Mouse (Mus musculus) lung, embryonic 14.5 days (tissue): ENCODE data around the gene Ndufa8. TPM values are rescaled to one million over a fixed set of nuclear protein-coding genes. Genes with fewer than 3 reads are reported as not detected.

Source experiments
- ATAC-seq: fragments of 200-750 bp; cut with Nextera tagmentation; 2 replicates; pipeline ENCODE4 v1.8.0; 2017; ENCODE audit warnings: mild to moderate bottlenecking, moderate TSS enrichment, moderate library complexity; ENCODE audit not compliant: insufficient read depth
- DNase-seq: peaks from one replicate; pipeline ENCODE4 v3.0.0-alpha.2; 2015
- H3K27ac ChIP-seq: fragments of 300-500 bp; sonication (generic); 2 replicates; pipeline ENCODE4 v1.5.1; 2014; ENCODE audit warnings: low read depth, mild to moderate bottlenecking, moderate library complexity
- H3K27me3 ChIP-seq: fragments of 300-500 bp; sonication (generic); 2 replicates; pipeline ENCODE4 v1.6.1; 2014; ENCODE audit warnings: low read length, control low read depth; ENCODE audit not compliant: insufficient read depth
- H3K36me3 ChIP-seq: fragments of 300-500 bp; sonication (generic); 2 replicates; pipeline ENCODE4 v1.6.1; 2014; ENCODE audit warnings: control low read depth; ENCODE audit not compliant: insufficient read depth
- H3K4me1 ChIP-seq: fragments of 300-500 bp; sonication (generic); 2 replicates; pipeline ENCODE4 v1.6.1; 2014; ENCODE audit warnings: antibody characterized with exemption, control low read depth; ENCODE audit not compliant: insufficient read depth
- H3K4me2 ChIP-seq: fragments of 300-500 bp; sonication (generic); 2 replicates; pipeline ENCODE4 v1.6.1; 2014; ENCODE audit warnings: mild to moderate bottlenecking
- H3K4me3 ChIP-seq: fragments of 300-500 bp; sonication (generic); 2 replicates; pipeline ENCODE4 v1.5.1; 2014; ENCODE audit warnings: low read depth, low read length
- H3K9ac ChIP-seq: fragments of 300-500 bp; sonication (generic); 2 replicates; pipeline ENCODE4 v1.6.1; 2014
- H3K9me3 ChIP-seq: fragments of 300-500 bp; sonication (generic); 2 replicates; pipeline ENCODE4 v1.6.1; 2016; ENCODE audit warnings: low read depth, low read length, control low read depth
- CTCF ChIP-seq: IDR thresholded peaks from 2 replicates; pipeline ENCODE4 v1.5.1; 2016; ENCODE audit warnings: antibody characterized with exemption, low read depth
- WGBS: fragments of 180-500 bp; shearing (Covaris S2); extraction: QIAGEN DNeasy Blood & Tissue Kit; methylation state at CpG from one replicate; pipeline ENCODE4 v1.1.7; 2014; 5-methylcytosine and 5-hydroxymethylcytosine counted together
- polyA plus RNA-seq: library from polyadenylated mRNA; unstranded; fragments of >200 nt; fragmentation: Nextera tagmentation; extraction: Ambion mirVana; gene quantifications from 2 replicates; pipeline ENCODE4 v1.2.1, GENCODE M21; 2014

The Ndufa8 gene
- polyA plus RNA-seq, 1 experiment from 2014 or later: 247 TPM

DNA sequence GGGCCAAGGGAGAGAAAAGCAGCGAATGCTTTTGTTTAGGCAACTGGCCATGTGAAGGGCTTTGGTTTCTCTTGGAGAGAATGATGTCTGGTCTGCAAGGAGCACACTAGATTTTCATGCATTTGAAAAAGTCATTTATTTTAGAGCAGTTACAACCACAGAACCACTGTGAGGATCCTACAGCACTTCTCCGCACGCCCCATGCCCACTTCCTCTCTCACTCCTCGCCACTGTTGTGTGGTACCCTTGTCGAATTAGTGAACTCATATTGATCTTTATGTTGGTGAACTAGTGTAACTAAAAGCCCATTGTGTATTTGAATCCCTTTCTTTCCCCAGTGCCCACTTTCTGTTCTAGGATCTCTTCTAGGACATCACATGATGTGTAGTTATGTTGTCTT lies 26.0 kb upstream of the Ndufa8 start:
- 84% methylated on average over 5 of the region's 5 CpGs for WGBS
- Histone ChIP-seq H3K4me3 (no peak overlapping the region), H3K36me3 (no peaks in the 10 kb centered on the region), H3K4me1 (no peaks in the 10 kb centered on the region), H3K9ac (no peak overlapping the region), H3K27me3 (no peaks in the 10 kb centered on the region), H3K4me2 (no peak overlapping the region), H3K27ac (no peak overlapping the region), H3K9me3 (no peaks in the 10 kb centered on the region)
- no peak for DNase-seq
- TF ChIP-seq CTCF: no peak
- no peak for ATAC-seq

- Histone ChIP-seq H3K36me3 (no peaks in the 10 kb centered on the region), H3K27me3 (no peaks in the 10 kb centered on the region), H3K4me2 (no peak overlapping the region), H3K4me1 (no peaks in the 10 kb centered on the region), H3K9ac (no peak overlapping the region), H3K27ac (no peak overlapping the region), H3K4me3 (no peak overlapping the region), H3K9me3 (no peaks in the 10 kb centered on the region)
- no peak for DNase-seq
- no peak for ATAC-seq
- whole genome bisulfite sequencing: 53% methylated on average over 3 of the region's 3 CpGs
- no peak for TF ChIP-seq CTCF
Measured at GRCm38 (mm10) chr2:36073781-36074180, 24.6 kb upstream of the Ndufa8 start.

- WGBS: 63% methylated on average over 8 of the region's 8 CpGs
- Histone ChIP-seq H3K9me3 (no peaks in the 10 kb centered on the region), H3K27ac (no peak overlapping the region), H3K4me3 (no peak overlapping the region), H3K27me3 (no peaks in the 10 kb centered on the region), H3K36me3 (no peaks in the 10 kb centered on the region), H3K4me2 (no peak overlapping the region), H3K4me1 (no peaks in the 10 kb centered on the region), H3K9ac (no peak overlapping the region)
- DNase-seq (no peak), ATAC-seq (no peak)
- no peak for TF ChIP-seq CTCF
Measured at GRCm38 (mm10) chr2:36071660-36072305, 22.6 kb upstream of the Ndufa8 start.

- WGBS: 67% methylated on average over 9 of the region's 9 CpGs
Measured at GRCm38 (mm10) chr2:36067132-36067531, 17.9 kb upstream of the Ndufa8 start.

GRCm38 (mm10) chr2:36061409-36061808 lies 12.2 kb upstream of the Ndufa8 start:
- H3K36me3 ChIP-seq: no peaks in the 10 kb centered on the region
- no peak overlapping the region for H3K27ac ChIP-seq
- no peaks in the 10 kb centered on the region for H3K9me3 ChIP-seq
- 57% methylated on average over 5 of the region's 5 CpGs for WGBS
- no peak overlapping the region for H3K4me3 ChIP-seq
- DNase-seq (no peak), ATAC-seq (no peak)
- no peak overlapping the region for H3K4me2 ChIP-seq
- H3K27me3 ChIP-seq: no peaks in the 10 kb centered on the region
- TF ChIP-seq CTCF: no peak
- H3K9ac ChIP-seq: no peak overlapping the region
- H3K4me1 ChIP-seq: no peaks in the 10 kb centered on the region

More at GRCm38 (mm10) chr2:36067132-36067531, 17.9 kb upstream of the Ndufa8 start:
- Histone ChIP-seq H3K4me1 (no peaks in the 10 kb centered on the region), H3K9me3 (no peaks in the 10 kb centered on the region), H3K4me2 (no peak overlapping the region), H3K27ac (no peak overlapping the region), H3K9ac (no peak overlapping the region), H3K4me3 (no peak overlapping the region), H3K36me3 (no peaks in the 10 kb centered on the region), H3K27me3 (no peaks in the 10 kb centered on the region)
- TF ChIP-seq CTCF: no peak
- DNase-seq (no peak), ATAC-seq (no peak)

DNA sequence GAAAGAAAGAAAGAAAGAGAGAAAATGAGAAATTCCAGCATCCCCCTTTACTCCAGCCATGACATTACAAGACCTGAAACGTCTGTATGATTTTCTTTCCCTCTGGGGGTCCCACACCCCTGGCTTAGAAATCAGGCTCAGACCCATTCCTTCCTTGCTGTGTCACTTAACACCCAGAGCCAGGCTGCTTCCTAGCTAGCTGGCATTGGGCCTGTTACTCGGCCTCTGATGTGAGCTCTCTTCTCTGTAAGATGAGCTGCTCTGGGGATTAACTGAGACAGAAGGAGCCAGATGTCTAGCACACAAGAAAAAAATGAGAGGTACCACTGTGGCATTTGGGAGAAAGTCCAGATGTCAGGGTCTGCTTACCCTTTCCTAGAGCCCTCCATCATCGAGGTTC lies 7.0 kb upstream of the Ndufa8 start:
- Histone ChIP-seq H3K9ac (no peak overlapping the region), H3K27me3 (no peaks in the 10 kb centered on the region), H3K4me1 (no peaks in the 10 kb centered on the region), H3K4me2 (no peak overlapping the region), H3K36me3 (no peaks in the 10 kb centered on the region), H3K4me3 (no peak overlapping the region), H3K27ac (no peak overlapping the region), H3K9me3 (no peaks in the 10 kb centered on the region)
- WGBS: 26% methylated on average over 3 of the region's 3 CpGs
- no peak for TF ChIP-seq CTCF
- DNase-seq: peak; percentile 31
- no peak for ATAC-seq

DNA sequence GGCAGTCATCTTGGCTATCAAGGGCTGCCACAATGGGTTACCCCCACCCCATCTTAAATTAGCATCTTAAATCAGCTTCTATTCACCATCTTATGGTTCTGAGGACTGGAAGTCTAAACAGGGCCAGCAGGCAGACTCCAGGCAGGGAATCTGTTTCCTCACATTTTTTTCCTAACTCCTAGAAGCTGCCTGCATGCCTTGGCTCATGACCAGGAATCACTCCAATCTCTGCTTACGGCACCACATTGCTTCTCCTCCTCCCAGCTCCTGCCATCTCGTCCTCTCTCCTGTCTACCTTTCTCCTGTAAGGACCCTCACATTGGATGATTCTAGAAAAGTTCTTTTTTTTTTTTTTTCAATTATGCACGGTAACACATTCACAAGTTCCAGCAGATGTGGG lies 4.0 kb upstream of the Ndufa8 start:
- 49% methylated on average over 3 of the region's 3 CpGs for WGBS
- no peak overlapping the region for H3K4me2 ChIP-seq

More for the DNA sequence above, 4.0 kb upstream of the Ndufa8 start:
- Histone ChIP-seq H3K9me3 (no peaks in the 10 kb centered on the region), H3K36me3 (no peaks in the 10 kb centered on the region), H3K4me1 (peaks cover 2% of the 10 kb centered on the region), H3K27ac (no peak overlapping the region), H3K9ac (no peak overlapping the region), H3K27me3 (no peaks in the 10 kb centered on the region), H3K4me3 (no peak overlapping the region)
- TF ChIP-seq CTCF: no peak
- no peak for ATAC-seq
- DNase-seq: peak; percentile 63
